Mouse (Mus musculus) midbrain, embryonic 13.5 days (tissue): ENCODE results near the gene Rpl39. TPM values are rescaled to one million over a fixed set of nuclear protein-coding genes. Genes with fewer than 3 reads are reported as not detected.

Source experiments
- ATAC-seq: fragments of 200-750 bp; cut with Nextera tagmentation; 2 replicates; pipeline ENCODE4 v1.8.0; 2017; ENCODE audit warnings: mild to moderate bottlenecking, moderate TSS enrichment, moderate library complexity
- H3K27ac ChIP-seq: fragments of 300-500 bp; sonication (generic); 2 replicates; pipeline ENCODE4 v1.5.1; 2015; ENCODE audit warnings: inconsistent platforms, mild to moderate bottlenecking, moderate library complexity
- H3K27me3 ChIP-seq: fragments of 300-500 bp; sonication (generic); 2 replicates; pipeline ENCODE4 v1.6.1; 2015; ENCODE audit warnings: mild to moderate bottlenecking, inconsistent platforms
- H3K36me3 ChIP-seq: fragments of 300-500 bp; sonication (generic); 2 replicates; pipeline ENCODE4 v1.6.1; 2015; ENCODE audit warnings: mild to moderate bottlenecking, inconsistent platforms
- H3K4me1 ChIP-seq: fragments of 300-500 bp; sonication (generic); replicated peaks from 2 replicates; pipeline ENCODE4 v1.6.1; 2015; ENCODE audit warnings: inconsistent platforms
- H3K4me2 ChIP-seq: fragments of 300-500 bp; sonication (generic); replicated peaks from 2 replicates; pipeline ENCODE4 v1.6.1; 2015; ENCODE audit warnings: moderate library complexity, mild to moderate bottlenecking, inconsistent platforms
- H3K4me3 ChIP-seq: fragments of 300-500 bp; sonication (generic); replicated peaks from 2 replicates; pipeline ENCODE4 v1.5.1; 2015; ENCODE audit warnings: mild to moderate bottlenecking, inconsistent platforms
- H3K9ac ChIP-seq: fragments of 300-500 bp; sonication (generic); replicated peaks from 2 replicates; pipeline ENCODE4 v1.6.1; 2015; ENCODE audit warnings: mild to moderate bottlenecking, inconsistent platforms
- H3K9me3 ChIP-seq: fragments of 300-500 bp; sonication (generic); 2 replicates; pipeline ENCODE4 v1.6.1; 2016; ENCODE audit warnings: mild to moderate bottlenecking, inconsistent platforms
- WGBS: fragments of 180-500 bp; shearing (Covaris S2); methylation state at CpG from one replicate; pipeline ENCODE4 v1.1.7; 2015; 5-methylcytosine and 5-hydroxymethylcytosine counted together
- polyA plus RNA-seq: library from polyadenylated mRNA; unstranded; fragments of >200 nt; fragmentation: Nextera tagmentation; extraction: Ambion mirVana; gene quantifications from 2 replicates; pipeline ENCODE4 v1.2.1, GENCODE M21; 2015

Rpl39 gene
- 354 and 378 TPM in 2 replicates for polyA plus RNA-seq

DNA sequence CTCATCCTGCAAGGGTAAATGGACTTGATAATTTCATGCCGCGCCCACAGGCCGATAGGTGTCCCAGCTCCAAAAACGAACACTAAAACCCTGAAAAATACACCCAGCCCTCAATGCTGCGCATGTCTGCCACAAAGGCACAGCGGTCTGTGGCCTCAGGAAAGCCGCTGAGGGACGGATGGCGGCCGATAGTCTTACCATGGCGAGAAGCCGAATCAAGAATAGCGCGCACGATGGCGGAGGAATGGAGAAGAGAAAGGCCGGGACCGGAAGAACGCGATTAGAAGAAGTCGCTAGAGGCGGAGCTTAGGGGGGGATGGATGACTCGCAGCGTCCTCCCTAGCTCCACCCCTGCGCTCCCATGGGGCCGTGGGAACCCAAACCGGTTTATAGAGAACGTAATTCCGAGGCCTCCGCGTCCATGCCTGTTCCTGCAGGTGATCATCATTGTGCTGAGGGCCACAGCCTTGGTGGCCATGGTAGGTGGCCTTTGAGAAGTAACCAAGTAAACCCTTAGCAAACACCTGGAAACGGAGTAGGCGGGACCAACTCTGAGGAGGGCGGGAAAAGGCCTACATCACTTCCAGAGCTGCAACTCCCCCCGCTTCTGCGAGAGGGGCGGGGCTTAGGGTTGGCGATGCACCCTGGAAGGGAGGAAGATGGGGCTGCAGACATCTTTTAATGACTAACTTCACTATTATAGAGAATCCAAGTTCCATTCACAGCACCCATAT is at the start of gene Rpl39:
TSS of gene Rpl39 (minus strand) at position 476 of the 734 bp plus-strand sequence.
- H3K27ac ChIP-seq = peak within 1 kb of the TSS; percentile 86
- peaks cover 12% of the 10 kb centered on the region for H3K36me3 ChIP-seq
- H3K4me1 ChIP-seq = peaks cover 10% of the 10 kb centered on the region
- peak within 1 kb of the TSS; percentile 62 for H3K4me3 ChIP-seq
- no peaks in the 10 kb centered on the region for H3K9me3 ChIP-seq
- H3K27me3 ChIP-seq = no peaks in the 10 kb centered on the region
- ATAC-seq = peak; percentile 94
- 18% methylated on average over 38 of the region's 38 CpGs for WGBS
- H3K9ac ChIP-seq = peak within 1 kb of the TSS; percentile 76
- peak within 1 kb of the TSS; percentile 73 for H3K4me2 ChIP-seq

DNA sequence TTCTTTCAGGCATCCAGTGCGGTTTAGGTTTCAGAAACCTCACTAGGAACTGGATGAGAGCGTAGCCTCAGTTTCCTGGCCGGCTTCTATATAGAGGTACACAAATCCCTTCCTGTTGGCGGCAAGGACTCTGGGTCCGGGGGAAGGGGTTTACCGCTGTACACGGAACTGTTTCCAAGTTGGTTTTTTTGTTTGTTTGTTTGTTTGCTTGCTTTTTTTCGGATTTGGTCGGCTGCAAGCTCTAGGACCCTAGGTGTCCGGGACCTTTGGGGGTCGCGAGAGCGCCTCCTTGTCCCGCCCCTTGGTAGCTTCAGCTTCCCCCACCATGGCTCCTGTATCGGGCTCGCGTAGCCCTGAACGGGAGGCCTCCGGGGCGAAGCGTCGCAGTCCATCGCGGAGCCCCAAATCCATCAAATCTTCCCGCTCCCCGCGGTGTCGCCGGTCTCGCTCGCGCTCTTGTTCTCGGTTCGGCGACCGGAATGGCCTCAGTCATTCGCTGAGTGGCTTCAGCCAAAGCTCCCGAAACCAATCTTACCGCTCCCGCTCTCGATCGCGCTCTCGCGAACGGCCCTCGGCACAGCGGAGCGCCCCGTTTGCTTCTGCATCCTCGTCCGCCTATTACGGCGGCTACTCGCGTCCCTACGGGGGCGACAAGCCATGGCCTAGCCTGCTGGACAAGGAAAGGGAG is 41.6 kb upstream of the Rpl39 start, which contains the start of gene Nkap:
TSS of gene Nkap (plus strand) at position 125 of the 688 bp plus-strand sequence.
- H3K4me1 ChIP-seq = peaks cover 12% of the 10 kb centered on the region
- peak within 1 kb of the TSS; percentile 62 for H3K4me2 ChIP-seq
- no peaks in the 10 kb centered on the region for H3K9me3 ChIP-seq
- H3K9ac ChIP-seq = peak within 1 kb of the TSS; percentile 80
- WGBS = 11% methylated on average over 56 of the region's 58 CpGs
- ATAC-seq = peak; percentile 88
- H3K27me3 ChIP-seq = no peaks in the 10 kb centered on the region
- H3K27ac ChIP-seq = peak within 1 kb of the TSS; percentile 64
- H3K36me3 ChIP-seq = no peaks in the 10 kb centered on the region
- peak within 1 kb of the TSS; percentile 69 for H3K4me3 ChIP-seq

DNA sequence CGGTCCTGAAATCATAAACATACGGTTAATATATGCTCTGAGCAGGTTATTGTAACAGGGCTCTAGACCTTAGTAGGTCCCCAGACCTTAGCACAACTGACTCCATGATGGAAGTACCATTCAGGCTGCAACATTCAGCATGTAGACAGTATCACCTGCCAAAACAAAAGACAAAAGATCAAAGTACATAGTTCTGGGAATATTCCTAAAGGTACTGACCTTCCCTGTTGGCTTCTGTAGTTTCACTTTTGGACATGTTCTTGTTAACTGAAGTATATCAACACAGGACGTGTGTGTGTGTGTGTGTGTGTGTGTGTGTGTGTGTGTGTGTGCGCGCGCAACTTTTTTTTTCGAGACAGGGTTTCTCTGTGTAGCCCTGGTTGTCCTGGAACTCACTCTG is 40.3 kb upstream of the Rpl39 start:
- H3K4me2 ChIP-seq = no peak overlapping the region
- no peak overlapping the region for H3K9ac ChIP-seq
- no peaks in the 10 kb centered on the region for H3K27me3 ChIP-seq
- H3K9me3 ChIP-seq = no peaks in the 10 kb centered on the region
- H3K4me3 ChIP-seq = no peak overlapping the region
- H3K36me3 ChIP-seq = no peaks in the 10 kb centered on the region
- H3K27ac ChIP-seq = no peak overlapping the region
- peaks cover 12% of the 10 kb centered on the region for H3K4me1 ChIP-seq
- ATAC-seq = no peak
- WGBS = 96% methylated on average over 5 of the region's 7 CpGs

DNA sequence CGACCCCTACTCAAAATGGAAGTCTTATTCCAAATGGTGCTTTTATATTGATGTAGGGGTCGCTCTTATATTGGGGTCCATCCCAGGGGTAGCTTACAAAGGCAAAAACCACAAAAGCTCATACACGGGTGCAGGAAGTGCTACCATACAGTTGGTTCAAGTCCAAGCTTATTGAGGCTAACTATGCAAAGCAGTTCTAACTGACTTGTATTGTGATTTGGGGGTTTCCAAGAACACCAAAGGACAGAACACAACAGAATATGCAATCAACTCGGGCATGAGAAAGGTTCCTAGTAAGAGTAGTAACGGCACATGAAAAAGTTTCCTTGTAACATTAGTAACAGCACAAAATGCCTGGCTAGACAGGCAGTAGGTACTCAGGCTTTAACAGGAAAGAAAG is 35.0 kb upstream of the Rpl39 start:
- 68% methylated on average over 5 of the region's 5 CpGs for WGBS

DNA sequence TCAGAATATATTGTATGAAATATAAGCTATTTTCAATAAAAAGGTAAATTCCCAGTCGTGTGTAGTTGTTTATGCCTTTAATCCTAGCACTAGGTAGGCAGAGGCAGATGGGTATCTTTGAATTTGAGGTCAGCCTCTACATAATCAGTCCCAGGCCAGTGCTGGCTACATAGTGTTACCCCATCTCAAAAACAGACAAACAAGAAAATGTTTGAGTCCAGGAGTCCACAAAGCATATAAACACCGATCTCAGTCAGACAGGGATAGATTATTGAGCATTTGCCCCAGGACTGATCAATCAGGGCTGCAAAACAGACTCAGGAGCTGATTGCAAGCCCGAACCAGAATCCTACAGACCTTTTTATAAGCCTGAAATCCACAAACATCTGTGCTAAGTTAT is 34.4 kb upstream of the Rpl39 start:
- H3K36me3 ChIP-seq = no peaks in the 10 kb centered on the region
- H3K4me1 ChIP-seq = no peaks in the 10 kb centered on the region
- H3K4me3 ChIP-seq = no peak overlapping the region
- no peak overlapping the region for H3K27ac ChIP-seq
- H3K27me3 ChIP-seq = no peaks in the 10 kb centered on the region
- no peak overlapping the region for H3K9ac ChIP-seq
- no peak overlapping the region for H3K4me2 ChIP-seq
- 62% methylated on average over 3 of the region's 3 CpGs for WGBS
- H3K9me3 ChIP-seq = no peaks in the 10 kb centered on the region
- ATAC-seq = no peak

More for the DNA sequence above, 35.0 kb upstream of the Rpl39 start:
- Histone ChIP-seq H3K27me3 (no peaks in the 10 kb centered on the region), H3K4me3 (no peak overlapping the region), H3K9me3 (no peaks in the 10 kb centered on the region), H3K27ac (no peak overlapping the region), H3K36me3 (no peaks in the 10 kb centered on the region), H3K9ac (no peak overlapping the region), H3K4me1 (no peaks in the 10 kb centered on the region), H3K4me2 (no peak overlapping the region)
- ATAC-seq = no peak

DNA sequence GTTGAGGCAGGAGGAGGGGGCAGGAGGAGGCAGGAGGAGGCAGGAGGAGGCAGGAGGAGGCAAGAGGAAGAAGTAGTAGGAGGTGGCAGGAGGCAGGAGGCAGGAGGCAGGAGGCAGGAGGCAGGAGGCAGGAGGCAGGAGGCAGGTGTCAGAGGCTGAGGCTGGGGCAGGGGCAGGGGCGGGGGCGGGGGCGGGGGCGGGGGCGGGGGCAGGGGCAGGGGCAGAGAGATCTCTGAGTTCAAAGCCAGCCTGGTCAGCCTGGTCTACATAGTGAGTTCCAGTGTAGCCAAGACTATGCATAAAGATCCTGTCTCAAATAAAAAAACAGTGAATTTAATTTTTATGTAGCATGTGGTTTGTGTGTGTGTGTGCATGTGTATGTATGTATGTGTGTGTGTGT is 31.9 kb upstream of the Rpl39 start:
- Histone ChIP-seq H3K27ac (no peak overlapping the region), H3K9ac (no peak overlapping the region), H3K9me3 (no peaks in the 10 kb centered on the region), H3K4me1 (no peaks in the 10 kb centered on the region), H3K27me3 (no peaks in the 10 kb centered on the region), H3K4me2 (no peak overlapping the region), H3K36me3 (no peaks in the 10 kb centered on the region), H3K4me3 (no peak overlapping the region)
- no CpG with 5 or more reads among the region's 5 CpGs for WGBS
- no peak for ATAC-seq

DNA sequence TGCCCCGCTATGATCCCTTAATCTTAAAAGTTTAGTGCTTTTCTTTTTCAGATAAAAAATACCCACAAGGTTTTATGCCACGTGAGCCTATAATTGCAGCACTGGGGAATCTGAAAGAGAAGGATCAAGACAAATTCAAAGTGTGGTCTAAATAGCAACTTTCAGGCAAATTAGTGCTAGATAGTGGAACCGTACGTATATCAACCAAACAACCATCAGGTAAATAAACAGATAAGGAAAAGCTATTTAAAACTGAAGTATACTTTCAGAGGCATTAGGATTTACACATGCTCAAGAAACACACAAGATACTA is 25.6 kb upstream of the Rpl39 start:
- 77% methylated on average over 4 of the region's 4 CpGs for WGBS
- H3K4me2 ChIP-seq = no peak overlapping the region
- 0 out of 2 replicates have a peak, but pooled peaks cover 6% of the 10 kb centered on the region for H3K4me1 ChIP-seq
- no peak overlapping the region for H3K9ac ChIP-seq
- no peaks in the 10 kb centered on the region for H3K9me3 ChIP-seq
- no peaks in the 10 kb centered on the region for H3K27me3 ChIP-seq
- no peak overlapping the region for H3K4me3 ChIP-seq
- no peaks in the 10 kb centered on the region; the same call in 1 of the 2 replicates for H3K36me3 ChIP-seq
- H3K27ac ChIP-seq = no peak overlapping the region
- ATAC-seq = no peak

DNA sequence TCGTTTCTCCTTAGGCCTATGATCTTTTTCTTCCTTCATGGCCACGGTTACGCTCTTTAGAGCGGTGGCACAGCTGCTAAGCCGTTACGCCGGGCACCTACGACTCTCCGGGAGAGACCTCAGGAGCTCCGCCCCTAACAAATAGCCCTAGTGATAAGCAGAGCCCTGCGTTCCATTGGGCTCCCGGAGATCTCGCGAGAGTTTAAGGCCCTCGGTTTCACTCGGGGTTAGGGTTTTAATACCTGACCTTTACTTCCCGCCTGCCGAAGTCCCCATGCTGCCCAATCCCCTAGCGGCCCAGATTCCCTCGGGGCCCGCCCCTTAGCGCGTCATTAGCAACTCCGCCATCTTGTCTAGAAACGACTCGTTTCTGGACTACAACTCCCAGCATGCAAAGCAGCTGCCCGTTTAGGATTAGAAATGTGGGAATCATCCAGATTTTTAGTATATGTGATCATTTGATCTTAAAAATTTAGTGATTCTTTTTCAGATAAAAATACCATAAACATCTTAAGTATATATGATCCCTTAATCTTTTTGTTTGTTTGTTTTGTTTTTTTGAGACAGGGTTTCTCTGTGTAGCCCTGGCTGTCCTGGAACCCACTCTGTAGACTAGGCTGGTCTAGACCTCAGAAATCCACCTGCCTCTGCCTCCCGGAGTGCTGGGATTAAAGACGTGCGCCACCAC is 25.1 kb upstream of the Rpl39 start, which contains the start of gene Upf3b:
TSS of gene Upf3b (minus strand) at position 130 of the 688 bp plus-strand sequence.
- Histone ChIP-seq H3K27me3 (no peaks in the 10 kb centered on the region), H3K4me1 (0 out of 2 replicates have a peak, but pooled peaks cover 6% of the 10 kb centered on the region), H3K36me3 (no peaks in the 10 kb centered on the region; the same call in 1 of the 2 replicates), H3K4me3 (peak within 1 kb of the TSS; percentile 53), H3K9ac (peak within 1 kb of the TSS; percentile 71), H3K9me3 (no peaks in the 10 kb centered on the region), H3K27ac (peak within 1 kb of the TSS; percentile 83), H3K4me2 (peak within 1 kb of the TSS; percentile 59)
- peak; percentile 98 for ATAC-seq
- WGBS = 30% methylated on average over 30 of the region's 30 CpGs

DNA sequence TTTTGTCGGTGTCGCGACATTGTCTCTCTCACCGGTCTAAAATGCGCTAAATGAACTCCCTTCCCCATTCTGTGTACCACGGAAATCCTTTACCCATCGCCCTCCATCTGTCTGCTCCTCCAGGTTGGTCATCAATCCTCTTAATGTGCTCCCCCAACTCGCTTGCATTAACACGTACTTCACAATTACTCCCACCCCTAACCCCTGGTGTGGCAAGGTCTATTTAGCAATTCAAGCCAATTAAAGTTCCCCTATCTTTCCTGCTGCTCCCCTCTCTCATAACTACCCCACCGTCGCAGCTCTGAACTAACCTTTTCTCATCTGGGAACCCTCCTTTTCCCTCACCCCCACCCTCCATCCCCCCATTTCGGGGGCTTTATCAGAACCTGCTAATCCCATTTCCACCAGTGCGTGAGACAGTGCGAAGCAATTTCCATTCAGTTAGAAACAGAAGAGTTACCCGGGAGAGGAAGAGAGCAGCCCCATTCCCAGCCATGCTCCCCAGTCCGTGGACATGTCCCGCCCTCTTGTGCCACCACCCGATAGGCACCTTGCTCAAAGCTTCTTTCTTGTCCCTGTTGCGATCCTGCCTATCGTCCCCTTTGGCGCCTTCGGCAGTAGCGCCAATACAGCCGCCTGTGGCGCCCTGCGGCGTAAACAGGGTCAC is 24.5 kb upstream of the Rpl39 start:
- Histone ChIP-seq H3K27ac (peak overlapping the region; percentile 83), H3K4me1 (0 out of 2 replicates have a peak, but pooled peaks cover 6% of the 10 kb centered on the region), H3K9ac (peak overlapping the region; percentile 71), H3K36me3 (no peaks in the 10 kb centered on the region; the same call in 1 of the 2 replicates), H3K9me3 (no peaks in the 10 kb centered on the region), H3K4me3 (peak overlapping the region; percentile 53), H3K27me3 (no peaks in the 10 kb centered on the region), H3K4me2 (peak overlapping the region; percentile 59)
- ATAC-seq = peak; percentile 92
- 20% methylated on average over 26 of the region's 27 CpGs for WGBS

DNA sequence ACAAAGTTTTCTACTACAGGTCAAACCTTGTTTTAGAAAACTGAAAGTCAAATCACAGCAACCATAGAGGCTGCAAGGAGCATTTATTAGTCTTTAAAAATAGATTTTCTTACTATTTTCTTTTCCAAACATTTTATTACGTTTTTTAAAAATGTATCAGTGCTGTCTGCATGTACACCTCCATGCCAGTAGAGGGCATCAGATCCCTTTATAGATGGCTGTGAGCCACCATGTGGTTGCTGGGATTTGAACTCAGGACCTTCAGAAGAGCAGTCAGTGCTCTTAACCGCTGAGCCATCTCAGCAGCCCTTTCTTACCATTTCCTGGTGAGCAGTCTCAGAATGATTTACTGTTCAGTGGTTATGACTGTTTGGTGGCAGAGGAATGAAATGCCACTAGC is 18.6 kb upstream of the Rpl39 start:
- no peak overlapping the region for H3K9ac ChIP-seq
- H3K4me3 ChIP-seq = no peak overlapping the region
- H3K9me3 ChIP-seq = no peaks in the 10 kb centered on the region
- peaks cover 10% of the 10 kb centered on the region for H3K36me3 ChIP-seq
- ATAC-seq = no peak
- H3K4me2 ChIP-seq = no peak overlapping the region
- no peaks in the 10 kb centered on the region for H3K27me3 ChIP-seq
- H3K4me1 ChIP-seq = 0 out of 2 replicates have a peak, but pooled peaks cover 2% of the 10 kb centered on the region
- 91% methylated on average over 2 of the region's 2 CpGs for WGBS
- no peak overlapping the region for H3K27ac ChIP-seq

DNA sequence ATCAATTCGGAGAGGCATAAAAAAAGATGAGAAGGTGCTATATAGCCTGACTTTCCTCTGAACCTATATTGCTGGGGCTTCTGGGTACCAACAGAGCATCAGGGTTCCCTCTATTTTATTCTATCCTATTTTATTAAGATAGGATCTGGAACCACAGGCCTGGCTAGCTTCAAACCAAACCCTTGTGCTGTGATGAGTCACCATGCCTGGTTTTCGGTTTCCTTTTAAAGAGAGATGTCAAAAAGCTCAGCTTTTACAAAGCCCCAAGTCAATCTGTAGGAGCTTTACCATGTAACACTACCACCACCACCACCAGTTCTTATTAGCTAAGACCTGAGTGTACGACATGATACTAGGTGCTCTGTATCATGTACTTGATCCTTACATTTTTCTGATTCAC is 13.5 kb upstream of the Rpl39 start:
- 89% methylated on average over 3 of the region's 3 CpGs for WGBS
- H3K27me3 ChIP-seq = no peaks in the 10 kb centered on the region
- ATAC-seq = no peak
- no peaks in the 10 kb centered on the region for H3K9me3 ChIP-seq
- H3K36me3 ChIP-seq = peaks cover 24% of the 10 kb centered on the region
- H3K4me1 ChIP-seq = no peaks in the 10 kb centered on the region
- H3K4me3 ChIP-seq = no peak overlapping the region
- H3K4me2 ChIP-seq = no peak overlapping the region
- no peak overlapping the region for H3K27ac ChIP-seq
- no peak overlapping the region for H3K9ac ChIP-seq
